Mouse (Mus musculus): ENCODE measurements around the gene Rnasel. TPM values are rescaled to one million over a fixed set of nuclear protein-coding genes. Genes with fewer than 3 reads are reported as not detected.

Gene Rnasel
- 13.1 and 16.6 TPM in 2 replicates for polyA plus RNA-seq (2015; fragmentation: Nextera tagmentation; extraction: Ambion mirVana)

- WGBS, result under 1% methylated on average over 18 of the region's 18 CpGs
- ATAC-seq, result peak; percentile 63
Observed at GRCm38 (mm10) chr1:153749211-153749801, at the start of gene Rnasel. TSS of gene Rnasel (plus strand) at chr1:153749426.

GRCm38 (mm10) chr1:153700448-153701063 lies 48.7 kb upstream of the Rnasel start:
- no peak overlapping the region for H3K9ac ChIP-seq (replicated peaks; ENCODE audit: low read depth)
- ATAC-seq (no peak), DNase-seq (ENCODE audit: low spot score) (no peak)
- 0 out of 2 replicates have a peak, but pooled peaks cover 3% of the 10 kb centered on the region for H3K4me1 ChIP-seq (ENCODE audit: insufficient read depth, low read depth, low read length)
- H3K27me3 ChIP-seq (replicated peaks; ENCODE audit: insufficient read depth, low read length), result no peaks in the 10 kb centered on the region
- TF ChIP-seq EP300 (IDR thresholded peaks at IDR 0.05), result no peak
- TF ChIP-seq CTCF (IDR thresholded peaks at IDR 0.05), result no peak
- WGBS, result 75% methylated on average over 11 of the region's 11 CpGs
- no peak overlapping the region for H3K4me2 ChIP-seq (replicated peaks; ENCODE audit: low read depth, low read length)
- H3K27ac ChIP-seq (ENCODE audit: low read length), result no peak overlapping the region
- no peaks in the 10 kb centered on the region for H3K36me3 ChIP-seq (ENCODE audit: insufficient read depth, low read length)
- H3K9me3 ChIP-seq (ENCODE audit: low read length), result no peaks in the 10 kb centered on the region
- no peak overlapping the region for H3K4me3 ChIP-seq (ENCODE audit: low read depth, low read length)

More at GRCm38 (mm10) chr1:153749211-153749801, at the start of gene Rnasel:
- no peaks in the 10 kb centered on the region for H3K9me3 ChIP-seq (ENCODE audit: low read length)
- H3K27ac ChIP-seq (ENCODE audit: low read length), result peak within 1 kb of the TSS; percentile 86
- H3K4me2 ChIP-seq (replicated peaks; ENCODE audit: low read depth, low read length), result peak within 1 kb of the TSS; percentile 65
- no peaks in the 10 kb centered on the region for H3K36me3 ChIP-seq (ENCODE audit: insufficient read depth, low read length)
- TF ChIP-seq EP300 (IDR thresholded peaks at IDR 0.05) (peak; percentile 85), CTCF (IDR thresholded peaks at IDR 0.05) (peak; percentile 91)
- peak; percentile 95 for DNase-seq (ENCODE audit: low spot score)
- H3K4me1 ChIP-seq (ENCODE audit: insufficient read depth, low read depth, low read length), result peaks cover 10% of the 10 kb centered on the region; the same call in 1 of the 2 replicates
- H3K27me3 ChIP-seq (replicated peaks; ENCODE audit: insufficient read depth, low read length), result no peaks in the 10 kb centered on the region
- peak within 1 kb of the TSS; percentile 37 for H3K4me3 ChIP-seq (ENCODE audit: low read depth, low read length)
- peak within 1 kb of the TSS; percentile 36 for H3K9ac ChIP-seq (replicated peaks; ENCODE audit: low read depth)

GRCm38 (mm10) chr1:153701461-153701860 lies 47.8 kb upstream of the Rnasel start:
- no peak overlapping the region for H3K9ac ChIP-seq (replicated peaks; ENCODE audit: low read depth)
- 0 out of 2 replicates have a peak, but pooled peaks cover 3% of the 10 kb centered on the region for H3K4me1 ChIP-seq (ENCODE audit: insufficient read depth, low read depth, low read length)
- H3K4me2 ChIP-seq (replicated peaks; ENCODE audit: low read depth, low read length), result no peak overlapping the region
- ATAC-seq (no peak), DNase-seq (ENCODE audit: low spot score) (no peak)
- TF ChIP-seq CTCF (IDR thresholded peaks at IDR 0.05) (no peak), EP300 (IDR thresholded peaks at IDR 0.05) (no peak)
- WGBS, result 79% methylated on average over 1 of the region's 1 CpGs
- no peak overlapping the region for H3K27ac ChIP-seq (ENCODE audit: low read length)
- no peaks in the 10 kb centered on the region for H3K36me3 ChIP-seq (ENCODE audit: insufficient read depth, low read length)
- no peaks in the 10 kb centered on the region for H3K27me3 ChIP-seq (replicated peaks; ENCODE audit: insufficient read depth, low read length)
- H3K9me3 ChIP-seq (ENCODE audit: low read length), result no peaks in the 10 kb centered on the region
- H3K4me3 ChIP-seq (ENCODE audit: low read depth, low read length), result no peak overlapping the region

- Histone ChIP-seq H3K4me1 (ENCODE audit: insufficient read depth, low read depth, low read length) (0 out of 2 replicates have a peak, but pooled peaks cover 3% of the 10 kb centered on the region), H3K36me3 (ENCODE audit: insufficient read depth, low read length) (no peaks in the 10 kb centered on the region), H3K4me2 (replicated peaks; ENCODE audit: low read depth, low read length) (no peak overlapping the region), H3K4me3 (ENCODE audit: low read depth, low read length) (no peak overlapping the region), H3K9ac (replicated peaks; ENCODE audit: low read depth) (no peak overlapping the region), H3K9me3 (ENCODE audit: low read length) (no peaks in the 10 kb centered on the region), H3K27ac (ENCODE audit: low read length) (no peak overlapping the region), H3K27me3 (replicated peaks; ENCODE audit: insufficient read depth, low read length) (no peaks in the 10 kb centered on the region)
- no peak for DNase-seq (ENCODE audit: low spot score)
- no peak for ATAC-seq
- TF ChIP-seq CTCF (IDR thresholded peaks at IDR 0.05) (no peak), EP300 (IDR thresholded peaks at IDR 0.05) (no peak)
- WGBS, result 74% methylated on average over 8 of the region's 8 CpGs
Observed at GRCm38 (mm10) chr1:153702166-153702852, 46.9 kb upstream of the Rnasel start.

GRCm38 (mm10) chr1:153702853-153703410 lies 46.3 kb upstream of the Rnasel start:
- WGBS, result 60% methylated on average over 8 of the region's 8 CpGs
- Histone ChIP-seq H3K4me1 (ENCODE audit: insufficient read depth, low read depth, low read length) (0 out of 2 replicates have a peak, but pooled peaks cover 3% of the 10 kb centered on the region), H3K9me3 (ENCODE audit: low read length) (no peaks in the 10 kb centered on the region), H3K36me3 (ENCODE audit: insufficient read depth, low read length) (no peaks in the 10 kb centered on the region), H3K4me3 (ENCODE audit: low read depth, low read length) (no peak overlapping the region), H3K4me2 (replicated peaks; ENCODE audit: low read depth, low read length) (no peak overlapping the region), H3K27me3 (replicated peaks; ENCODE audit: insufficient read depth, low read length) (no peaks in the 10 kb centered on the region), H3K9ac (replicated peaks; ENCODE audit: low read depth) (no peak overlapping the region), H3K27ac (ENCODE audit: low read length) (no peak overlapping the region)
- ATAC-seq (no peak), DNase-seq (ENCODE audit: low spot score) (no peak)
- TF ChIP-seq CTCF (IDR thresholded peaks at IDR 0.05), result no peak
- no peak for TF ChIP-seq EP300 (IDR thresholded peaks at IDR 0.05)

- no peak for TF ChIP-seq CTCF (IDR thresholded peaks at IDR 0.05)
- no peak for TF ChIP-seq EP300 (IDR thresholded peaks at IDR 0.05)
- DNase-seq (ENCODE audit: low spot score) (no peak), ATAC-seq (no peak)
- no peak overlapping the region for H3K9ac ChIP-seq (replicated peaks; ENCODE audit: low read depth)
- H3K27ac ChIP-seq (ENCODE audit: low read length), result no peak overlapping the region
- no peak overlapping the region for H3K4me3 ChIP-seq (ENCODE audit: low read depth, low read length)
- no peak overlapping the region for H3K4me2 ChIP-seq (replicated peaks; ENCODE audit: low read depth, low read length)
- WGBS, result 12% methylated on average over 12 of the region's 12 CpGs
- no peaks in the 10 kb centered on the region for H3K36me3 ChIP-seq (ENCODE audit: insufficient read depth, low read length)
- H3K9me3 ChIP-seq (ENCODE audit: low read length), result no peaks in the 10 kb centered on the region
- 0 out of 2 replicates have a peak, but pooled peaks cover 3% of the 10 kb centered on the region for H3K4me1 ChIP-seq (ENCODE audit: insufficient read depth, low read depth, low read length)
- H3K27me3 ChIP-seq (replicated peaks; ENCODE audit: insufficient read depth, low read length), result no peaks in the 10 kb centered on the region
Observed at GRCm38 (mm10) chr1:153703445-153703991, 45.7 kb upstream of the Rnasel start.
